Mouse (Mus musculus): ENCODE data around the gene Park7. TPM values are rescaled to one million over a fixed set of nuclear protein-coding genes. Genes with fewer than 3 reads are reported as not detected.

Park7 gene
- polyA plus RNA-seq, 1 experiment from 2014 or later, result 227 TPM

DNA sequence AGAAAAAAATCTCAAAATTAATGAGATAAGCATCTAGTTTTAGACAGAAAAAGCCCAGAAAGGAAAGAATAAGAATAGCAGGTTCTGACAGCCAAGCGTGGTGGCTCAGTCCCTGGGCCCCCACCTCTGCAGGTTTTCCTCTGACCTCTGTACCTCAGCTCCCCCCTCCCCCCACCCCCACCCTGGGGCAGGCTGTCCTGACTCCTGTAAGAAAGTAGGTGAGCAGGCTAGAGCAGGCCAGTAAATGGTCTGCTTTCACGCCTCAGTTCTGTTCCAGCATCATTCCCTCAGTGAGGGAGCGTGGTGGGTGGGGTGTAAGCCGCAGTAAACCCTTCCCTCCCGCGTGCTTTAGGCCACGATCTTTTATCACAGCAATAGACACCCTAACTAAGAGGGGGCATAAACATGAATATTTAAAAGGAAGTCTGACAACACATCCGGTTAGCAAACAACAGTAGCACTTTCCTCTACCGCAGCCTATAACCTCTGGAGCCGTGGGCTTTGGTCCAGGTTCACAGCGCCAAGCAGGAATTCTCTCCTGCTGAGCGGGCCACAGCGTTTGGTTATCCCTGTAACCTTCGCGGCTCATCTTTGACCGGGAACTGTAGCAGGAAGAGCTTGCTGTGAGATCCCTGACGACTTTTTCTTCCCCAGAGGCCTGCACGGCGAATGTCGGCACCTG, 24.8 kb downstream of the Park7 start:
- DNase-seq, result peak; percentile 43
- ATAC-seq, result peak; percentile 71
- TF ChIP-seq EP300 (IDR thresholded peaks at IDR 0.05; ENCODE audit: low read depth), result no peak
- no peak for TF ChIP-seq CTCF (IDR thresholded peaks at IDR 0.05; ENCODE audit: low read depth)
- H3K9ac ChIP-seq (replicated peaks), result 0 out of 2 replicates have a peak overlapping the region, but pooled peaks have one; percentile 13
- WGBS (ENCODE audit: insufficient replicate concordance), result 54% methylated on average over 20 of the region's 20 CpGs
- H3K9me3 ChIP-seq (ENCODE audit: low read length), result no peaks in the 10 kb centered on the region
- no peaks in the 10 kb centered on the region for H3K36me3 ChIP-seq (replicated peaks; ENCODE audit: insufficient read depth, low read length)
- peak overlapping the region; percentile 5; the same call in 1 of the 2 replicates for H3K4me3 ChIP-seq (ENCODE audit: low read depth, low read length)
- peaks cover 10% of the 10 kb centered on the region for H3K4me1 ChIP-seq (ENCODE audit: insufficient read depth)
- peak overlapping the region; percentile 42 for H3K4me2 ChIP-seq (ENCODE audit: low read depth, low read length)
- peak overlapping the region; percentile 80 for H3K27ac ChIP-seq (ENCODE audit: low read depth)
- H3K27me3 ChIP-seq (ENCODE audit: insufficient read depth, low read length), result no peaks in the 10 kb centered on the region

GRCm38 (mm10) chr4:150888492-150888891, 25.7 kb downstream of the Park7 start:
- ATAC-seq (peak; percentile 28), DNase-seq (peak; percentile 15)
- Histone ChIP-seq H3K9ac (replicated peaks) (no peak overlapping the region), H3K27ac (ENCODE audit: low read depth) (0 out of 2 replicates have a peak overlapping the region, but pooled peaks have one; percentile 29), H3K27me3 (ENCODE audit: insufficient read depth, low read length) (no peaks in the 10 kb centered on the region), H3K4me1 (ENCODE audit: insufficient read depth) (peaks cover 10% of the 10 kb centered on the region), H3K9me3 (ENCODE audit: low read length) (no peaks in the 10 kb centered on the region), H3K4me3 (ENCODE audit: low read depth, low read length) (no peak overlapping the region), H3K4me2 (ENCODE audit: low read depth, low read length) (no peak overlapping the region), H3K36me3 (replicated peaks; ENCODE audit: insufficient read depth, low read length) (no peaks in the 10 kb centered on the region)
- 55% methylated on average over 4 of the region's 4 CpGs for WGBS (ENCODE audit: insufficient replicate concordance)
- TF ChIP-seq EP300 (IDR thresholded peaks at IDR 0.05; ENCODE audit: low read depth), result no peak
- no peak for TF ChIP-seq CTCF (IDR thresholded peaks at IDR 0.05; ENCODE audit: low read depth)

DNA sequence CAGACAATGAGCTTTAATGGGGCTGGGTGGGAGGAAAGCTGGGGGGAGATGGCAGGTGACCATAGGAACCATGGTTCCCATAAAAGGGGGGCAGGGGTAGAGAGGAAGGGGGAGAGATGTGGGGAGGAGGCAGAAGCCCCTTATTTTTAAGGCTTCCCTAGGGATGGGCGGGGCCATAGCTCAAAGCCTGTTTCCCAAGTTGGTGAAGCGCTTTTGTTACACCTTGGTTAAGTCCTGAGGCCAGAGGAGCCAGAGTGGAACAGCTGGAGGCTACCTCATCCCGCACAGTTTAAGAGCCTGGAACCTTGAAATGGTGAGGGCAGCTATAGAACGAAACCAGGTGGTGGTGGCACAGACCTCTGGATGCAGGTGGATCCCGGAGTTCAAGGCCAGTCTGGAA, 26.3 kb downstream of the Park7 start:
- no peak for TF ChIP-seq EP300 (IDR thresholded peaks at IDR 0.05; ENCODE audit: low read depth)
- no peak for TF ChIP-seq CTCF (IDR thresholded peaks at IDR 0.05; ENCODE audit: low read depth)
- no peaks in the 10 kb centered on the region for H3K9me3 ChIP-seq (ENCODE audit: low read length)
- WGBS (ENCODE audit: insufficient replicate concordance), result 77% methylated on average over 5 of the region's 5 CpGs

DNA sequence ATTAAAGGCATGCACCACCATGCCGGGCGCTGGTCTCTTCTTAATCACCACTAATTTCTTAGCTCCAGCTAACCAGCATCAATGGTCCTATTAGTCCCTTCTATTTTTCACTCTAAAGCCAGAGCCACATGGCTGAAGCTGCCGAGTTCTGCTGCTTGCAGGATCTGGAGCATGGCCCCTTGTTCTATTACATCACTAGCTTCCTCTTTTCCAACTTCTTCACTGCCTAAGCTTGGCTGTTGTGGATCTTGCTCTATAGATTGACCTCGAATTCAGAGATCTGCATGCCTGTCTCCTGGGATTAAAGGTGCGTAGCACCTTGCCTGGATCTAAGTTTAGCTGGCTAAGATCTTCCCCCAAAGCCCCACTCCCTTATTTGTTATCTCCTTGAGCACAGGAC, 31.6 kb downstream of the Park7 start:
- WGBS (ENCODE audit: insufficient replicate concordance), result 64% methylated on average over 5 of the region's 5 CpGs
- no peak for ATAC-seq
- H3K36me3 ChIP-seq (replicated peaks; ENCODE audit: insufficient read depth, low read length), result no peaks in the 10 kb centered on the region
- H3K9me3 ChIP-seq (ENCODE audit: low read length), result peaks cover 16% of the 10 kb centered on the region
- H3K9ac ChIP-seq (replicated peaks), result no peak overlapping the region
- no peak overlapping the region for H3K27ac ChIP-seq (ENCODE audit: low read depth)
- no peaks in the 10 kb centered on the region for H3K4me1 ChIP-seq (ENCODE audit: insufficient read depth)
- no peak for DNase-seq
- no peak overlapping the region for H3K4me3 ChIP-seq (ENCODE audit: low read depth, low read length)
- H3K4me2 ChIP-seq (ENCODE audit: low read depth, low read length), result no peak overlapping the region
- TF ChIP-seq CTCF (IDR thresholded peaks at IDR 0.05; ENCODE audit: low read depth) (no peak), EP300 (IDR thresholded peaks at IDR 0.05; ENCODE audit: low read depth) (no peak)
- no peaks in the 10 kb centered on the region for H3K27me3 ChIP-seq (ENCODE audit: insufficient read depth, low read length)

More for the DNA sequence above, 26.3 kb downstream of the Park7 start:
- DNase-seq (no peak), ATAC-seq (no peak)
- no peak overlapping the region for H3K27ac ChIP-seq (ENCODE audit: low read depth)
- no peaks in the 10 kb centered on the region for H3K27me3 ChIP-seq (ENCODE audit: insufficient read depth, low read length)
- H3K36me3 ChIP-seq (replicated peaks; ENCODE audit: insufficient read depth, low read length), result no peaks in the 10 kb centered on the region
- H3K4me3 ChIP-seq (ENCODE audit: low read depth, low read length), result no peak overlapping the region
- H3K4me1 ChIP-seq (ENCODE audit: insufficient read depth), result peaks cover 10% of the 10 kb centered on the region
- H3K9ac ChIP-seq (replicated peaks), result no peak overlapping the region
- no peak overlapping the region for H3K4me2 ChIP-seq (ENCODE audit: low read depth, low read length)

DNA sequence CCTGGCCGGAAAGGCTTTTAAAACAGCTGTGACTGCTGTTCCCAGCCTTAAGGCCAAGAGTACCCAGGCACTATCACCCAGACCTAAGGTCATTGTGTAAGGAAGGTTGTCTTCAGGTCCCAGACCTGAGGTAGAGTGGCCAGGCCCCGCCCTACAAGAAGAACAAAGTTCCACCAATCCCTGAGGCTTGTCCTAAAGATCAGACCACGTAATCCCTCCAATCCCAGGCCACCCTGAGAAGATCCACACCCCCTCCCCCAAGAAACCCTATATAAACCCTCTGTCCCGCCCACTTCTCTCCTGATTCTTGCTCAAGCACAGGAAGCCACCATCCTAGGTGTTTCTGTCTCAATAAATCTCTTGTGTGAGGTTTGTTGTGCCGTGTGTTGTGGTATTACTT, 33.9 kb downstream of the Park7 start:
- Histone ChIP-seq H3K9me3 (ENCODE audit: low read length) (peaks cover 16% of the 10 kb centered on the region), H3K4me3 (ENCODE audit: low read depth, low read length) (no peak overlapping the region), H3K4me2 (ENCODE audit: low read depth, low read length) (no peak overlapping the region), H3K27ac (ENCODE audit: low read depth) (no peak overlapping the region), H3K4me1 (ENCODE audit: insufficient read depth) (peaks cover 3% of the 10 kb centered on the region), H3K36me3 (replicated peaks; ENCODE audit: insufficient read depth, low read length) (no peaks in the 10 kb centered on the region), H3K9ac (replicated peaks) (no peak overlapping the region), H3K27me3 (ENCODE audit: insufficient read depth, low read length) (no peaks in the 10 kb centered on the region)
- no peak for DNase-seq
- WGBS (ENCODE audit: insufficient replicate concordance), result 76% methylated on average over 5 of the region's 5 CpGs
- no peak for TF ChIP-seq EP300 (IDR thresholded peaks at IDR 0.05; ENCODE audit: low read depth)
- TF ChIP-seq CTCF (IDR thresholded peaks at IDR 0.05; ENCODE audit: low read depth), result no peak
- ATAC-seq, result no peak

DNA sequence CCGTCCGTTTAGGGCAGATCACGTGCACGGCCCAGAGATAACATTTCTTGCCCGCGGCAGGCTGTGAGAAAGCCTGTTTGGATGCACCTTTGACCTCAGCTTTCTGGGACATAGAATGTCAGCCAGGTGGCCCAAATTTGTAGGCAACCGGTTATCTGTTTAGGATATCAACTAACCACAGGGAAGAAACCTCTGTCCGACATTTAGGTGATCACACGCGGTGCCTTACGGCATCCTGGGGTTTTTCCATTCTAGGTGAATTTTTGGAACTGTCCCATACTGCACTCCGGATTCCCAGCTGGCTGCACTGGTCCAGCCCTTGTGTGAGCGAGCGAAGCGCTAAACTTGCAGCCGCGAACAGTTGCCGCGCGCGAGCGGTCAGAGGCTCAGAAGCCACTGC, 34.6 kb downstream of the Park7 start:
- H3K9ac ChIP-seq (replicated peaks), result no peak overlapping the region
- no peaks in the 10 kb centered on the region for H3K27me3 ChIP-seq (ENCODE audit: insufficient read depth, low read length)
- DNase-seq, result no peak
- 91% methylated on average over 22 of the region's 22 CpGs for WGBS (ENCODE audit: insufficient replicate concordance)
- peaks cover 8% of the 10 kb centered on the region for H3K4me1 ChIP-seq (ENCODE audit: insufficient read depth)
- H3K36me3 ChIP-seq (replicated peaks; ENCODE audit: insufficient read depth, low read length), result no peaks in the 10 kb centered on the region
- no peak overlapping the region for H3K27ac ChIP-seq (ENCODE audit: low read depth)
- no peak overlapping the region for H3K4me2 ChIP-seq (ENCODE audit: low read depth, low read length)
- ATAC-seq, result no peak
- peaks cover 16% of the 10 kb centered on the region for H3K9me3 ChIP-seq (ENCODE audit: low read length)
- H3K4me3 ChIP-seq (ENCODE audit: low read depth, low read length), result no peak overlapping the region
- no peak for TF ChIP-seq EP300 (IDR thresholded peaks at IDR 0.05; ENCODE audit: low read depth)
- no peak for TF ChIP-seq CTCF (IDR thresholded peaks at IDR 0.05; ENCODE audit: low read depth)
